Mouse (Mus musculus) liver, embryonic 12.5 days (tissue): ENCODE data around the gene Hist1h2ah. TPM values are rescaled to one million over a fixed set of nuclear protein-coding genes. Genes with fewer than 3 reads are reported as not detected.
A peak's percentile ranks its signal among the peaks of the same experiment; 100 is the strongest.

ENCODE experiments used
- ATAC-seq: fragments of 200-750 bp; cut with Nextera tagmentation; 2 replicates; pipeline ENCODE4 v1.8.0; 2017; ENCODE audit warnings: moderate number of reproducible peaks, mild to moderate bottlenecking, moderate library complexity
- H3K27ac ChIP-seq: fragments of 300-500 bp; sonication (generic); 2 replicates; pipeline ENCODE4 v1.5.1; 2016; ENCODE audit warnings: mild to moderate bottlenecking
- H3K27me3 ChIP-seq: fragments of 300-500 bp; sonication (generic); replicated peaks from 2 replicates; pipeline ENCODE4 v1.6.1; 2016; ENCODE audit warnings: mild to moderate bottlenecking, moderate library complexity
- H3K36me3 ChIP-seq: fragments of 300-500 bp; sonication (generic); 2 replicates; pipeline ENCODE4 v1.6.1; 2016; ENCODE audit warnings: mild to moderate bottlenecking, moderate library complexity
- H3K4me1 ChIP-seq: fragments of 300-500 bp; sonication (generic); 2 replicates; pipeline ENCODE4 v1.6.1; 2016
- H3K4me2 ChIP-seq: fragments of 300-500 bp; sonication (generic); 2 replicates; pipeline ENCODE4 v1.6.1; 2016; ENCODE audit warnings: mild to moderate bottlenecking, moderate library complexity
- H3K4me3 ChIP-seq: fragments of 300-500 bp; sonication (generic); 2 replicates; pipeline ENCODE4 v1.5.1; 2016; ENCODE audit warnings: mild to moderate bottlenecking, moderate library complexity
- H3K9ac ChIP-seq: fragments of 300-500 bp; sonication (generic); 2 replicates; pipeline ENCODE4 v1.6.1; 2016; ENCODE audit warnings: mild to moderate bottlenecking, moderate library complexity
- H3K9me3 ChIP-seq: fragments of 300-500 bp; sonication (generic); replicated peaks from 2 replicates; pipeline ENCODE4 v1.6.1; 2016; ENCODE audit warnings: mild to moderate bottlenecking, moderate library complexity
- WGBS: fragments of 180-500 bp; shearing (Covaris S2); methylation state at CpG from one replicate; pipeline ENCODE4 v1.1.7; 2016; ENCODE audit not compliant: insufficient replicate concordance; 5-methylcytosine and 5-hydroxymethylcytosine counted together
- polyA plus RNA-seq: library from polyadenylated mRNA; unstranded; fragments of >200 nt; fragmentation: Nextera tagmentation; extraction: Ambion mirVana; gene quantifications from 2 replicates; pipeline ENCODE4 v1.2.1, GENCODE M21; 2016

Hist1h2ah gene
- polyA plus RNA-seq, 1 experiment from 2014 or later: 9.3 TPM

DNA sequence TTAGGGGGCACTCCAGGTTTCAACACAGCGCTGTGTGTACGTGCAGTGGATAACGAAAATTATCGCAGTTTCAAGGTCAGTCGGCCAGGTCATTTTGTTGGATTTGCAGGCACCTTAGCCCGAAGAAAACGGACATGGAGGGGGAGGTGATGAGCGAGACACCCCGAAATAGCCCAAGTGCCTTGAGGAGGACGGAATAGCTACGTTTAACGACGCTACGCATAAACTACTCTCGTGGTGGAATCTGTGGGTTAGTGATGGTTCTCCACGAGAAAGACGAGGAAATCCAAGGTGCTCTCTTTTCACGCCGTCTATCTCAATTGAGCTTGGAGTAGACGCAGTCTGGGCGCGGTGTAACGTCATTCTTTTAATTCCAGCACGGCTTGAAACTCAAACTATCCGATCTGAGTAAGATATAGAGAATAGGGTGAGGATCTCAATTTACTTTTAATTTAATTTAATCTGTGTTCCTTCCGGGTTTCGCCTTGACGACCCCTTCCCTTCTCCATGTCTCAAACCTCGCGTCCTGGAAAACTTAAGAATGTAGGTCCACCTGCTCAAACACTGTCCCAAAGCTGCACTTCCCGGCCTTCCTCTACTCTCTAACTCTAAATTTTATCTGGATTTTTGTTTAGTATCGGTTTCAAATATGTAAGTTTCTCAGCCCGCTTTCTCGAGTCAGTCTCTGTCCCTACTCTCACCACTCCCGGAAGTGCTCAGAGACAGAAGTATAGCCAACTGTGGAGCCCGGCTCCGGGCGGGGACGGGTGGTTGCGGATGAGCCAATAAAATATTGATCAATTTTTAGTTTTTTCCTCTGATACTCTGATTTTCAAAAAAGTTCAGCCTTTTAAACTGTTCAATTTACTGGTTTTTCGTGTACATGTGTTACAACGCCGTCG, 15.2 kb downstream of the Hist1h2ah start:
- peak; percentile 72 for ATAC-seq
- Histone ChIP-seq H3K4me1 (peaks cover 22% of the 10 kb centered on the region), H3K36me3 (no peaks in the 10 kb centered on the region), H3K27me3 (peaks cover 4% of the 10 kb centered on the region; the same call in 1 of the 2 replicates), H3K9ac (peak overlapping the region; percentile 73), H3K9me3 (no peaks in the 10 kb centered on the region), H3K4me3 (peak overlapping the region; percentile 71), H3K4me2 (peak overlapping the region; percentile 76), H3K27ac (peak overlapping the region; percentile 75)
- WGBS: under 1% methylated on average over 44 of the region's 44 CpGs

DNA sequence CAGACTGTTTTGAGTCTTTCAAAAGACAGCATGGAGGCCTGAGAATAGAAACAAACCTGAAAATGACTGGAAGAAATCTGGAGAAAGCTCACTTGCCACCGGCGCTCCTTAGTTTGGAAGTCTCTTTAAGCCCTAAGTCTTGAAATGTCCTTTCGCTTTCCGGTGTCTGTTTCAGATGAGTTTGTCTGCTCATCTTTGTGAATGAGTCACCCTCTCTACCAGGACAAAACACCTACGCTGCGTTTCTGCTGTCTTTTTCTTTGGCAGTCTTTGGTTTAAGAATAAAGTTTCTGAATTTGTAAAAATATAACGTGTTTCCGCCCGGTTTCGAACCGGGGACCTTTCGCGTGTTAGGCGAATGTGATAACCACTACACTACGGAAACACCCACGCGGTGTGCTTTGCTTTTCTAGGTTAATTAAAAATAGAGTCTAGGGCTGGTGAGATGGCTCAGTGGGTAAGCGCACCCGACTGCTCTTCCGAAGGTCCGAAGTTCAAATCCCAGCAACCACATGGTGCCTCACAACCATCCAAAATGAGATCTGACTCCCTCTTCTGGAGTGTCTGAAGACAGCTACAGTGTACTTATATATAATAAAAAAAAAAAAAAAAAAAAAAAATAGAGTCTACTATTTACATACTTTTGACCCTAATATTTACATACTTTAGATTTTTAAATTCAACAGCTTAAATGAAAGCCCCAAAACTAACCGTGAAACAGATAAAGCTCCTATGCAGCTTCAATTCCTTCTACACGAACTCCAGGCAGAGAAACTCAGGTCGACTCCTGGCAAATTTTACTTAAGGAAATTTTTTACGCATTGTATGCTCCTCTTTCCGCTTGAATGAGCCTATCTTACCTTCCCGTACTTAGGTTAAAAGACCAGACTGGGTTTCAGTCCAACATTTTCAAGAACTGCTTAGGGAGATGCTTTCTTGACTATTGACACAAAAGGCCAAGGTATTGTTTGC, 19.6 kb downstream of the Hist1h2ah start:
- Histone ChIP-seq H3K4me1 (peaks cover 33% of the 10 kb centered on the region), H3K36me3 (no peaks in the 10 kb centered on the region), H3K27me3 (peaks cover 41% of the 10 kb centered on the region), H3K27ac (no peak overlapping the region), H3K9me3 (no peaks in the 10 kb centered on the region), H3K9ac (peak overlapping the region; percentile 19; the same call in 1 of the 2 replicates), H3K4me3 (peak overlapping the region; percentile 42), H3K4me2 (peak overlapping the region; percentile 60)
- 11% methylated on average over 27 of the region's 27 CpGs for WGBS
- ATAC-seq: peak; percentile 83

DNA sequence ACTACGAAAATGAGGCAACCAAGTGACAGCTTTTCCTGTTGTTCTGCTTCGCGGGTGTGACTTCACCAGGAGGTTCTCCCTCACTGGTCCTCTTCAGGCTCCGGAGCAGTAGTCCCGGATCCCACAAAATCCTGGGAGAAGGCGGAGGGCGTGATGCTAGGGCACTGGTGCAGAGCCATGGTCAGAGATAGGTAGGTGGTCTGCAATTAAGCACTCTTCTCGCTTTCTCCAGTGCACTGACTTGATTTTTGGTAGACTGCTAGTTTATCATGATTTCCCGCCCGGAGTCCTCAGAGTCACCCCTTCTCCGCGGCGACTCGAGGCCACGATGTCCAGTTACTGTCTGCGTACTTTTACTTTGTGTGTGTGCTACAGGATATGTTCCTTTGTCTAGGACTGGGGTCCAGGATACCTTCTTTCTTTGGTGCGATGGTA, 20.9 kb downstream of the Hist1h2ah start:
- H3K4me3 ChIP-seq: peak overlapping the region; percentile 42
- H3K27me3 ChIP-seq: peaks cover 55% of the 10 kb centered on the region
- peak overlapping the region; percentile 15; the same call in 1 of the 2 replicates for H3K9ac ChIP-seq
- WGBS: 9% methylated on average over 17 of the region's 17 CpGs
- no peaks in the 10 kb centered on the region for H3K9me3 ChIP-seq
- no peak for ATAC-seq
- no peak overlapping the region for H3K27ac ChIP-seq
- no peaks in the 10 kb centered on the region for H3K36me3 ChIP-seq
- H3K4me1 ChIP-seq: peaks cover 27% of the 10 kb centered on the region
- H3K4me2 ChIP-seq: peak overlapping the region; percentile 60

DNA sequence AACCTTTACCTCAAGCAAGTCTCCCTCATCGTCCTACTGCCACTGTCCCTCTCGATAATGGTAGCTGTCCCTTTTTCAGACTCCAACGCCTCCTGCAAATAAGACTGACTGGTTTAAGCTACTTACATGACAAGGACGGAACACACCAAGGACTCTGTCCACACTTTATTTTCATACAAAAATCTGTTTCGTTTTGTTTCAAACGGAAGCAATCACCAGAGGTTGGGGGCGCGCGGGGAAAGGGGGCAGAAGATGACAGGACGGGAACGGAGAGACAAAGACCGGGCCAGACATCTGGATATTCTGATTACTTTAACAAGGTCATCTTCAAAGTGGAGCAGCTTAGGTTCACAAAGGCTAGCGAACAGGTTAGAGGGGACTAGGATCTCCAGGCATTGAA, 21.7 kb downstream of the Hist1h2ah start:
- H3K9me3 ChIP-seq: no peaks in the 10 kb centered on the region
- H3K27ac ChIP-seq: no peak overlapping the region
- H3K4me3 ChIP-seq: peak overlapping the region; percentile 42
- peaks cover 26% of the 10 kb centered on the region for H3K4me1 ChIP-seq
- H3K36me3 ChIP-seq: no peaks in the 10 kb centered on the region
- 0 out of 2 replicates have a peak overlapping the region, but pooled peaks have one; percentile 25 for H3K9ac ChIP-seq
- no peak for ATAC-seq
- H3K27me3 ChIP-seq: peaks cover 62% of the 10 kb centered on the region
- H3K4me2 ChIP-seq: peak overlapping the region; percentile 60
- WGBS: 19% methylated on average over 13 of the region's 13 CpGs

DNA sequence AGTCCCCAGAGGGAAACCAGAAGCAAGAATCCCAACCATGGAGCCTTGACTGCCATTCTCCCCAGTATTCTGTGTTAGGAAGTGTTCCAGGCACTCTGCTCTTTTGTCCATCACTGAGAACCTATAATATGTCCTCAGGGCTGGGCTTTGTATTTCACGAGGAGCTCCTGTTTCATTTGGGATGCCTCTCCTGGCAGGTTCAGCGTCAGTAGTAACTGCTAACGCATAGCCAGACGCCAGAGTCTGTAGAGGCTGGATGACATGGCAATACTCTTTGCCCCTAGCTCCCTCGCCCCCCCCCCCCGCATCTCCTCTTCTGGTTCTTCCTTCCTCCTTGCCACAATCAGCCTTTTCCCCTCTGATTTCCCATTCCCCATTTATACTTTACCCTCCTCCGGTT, 25.7 kb downstream of the Hist1h2ah start, which contains the start of gene Prss16:
Gene Prss16 (minus strand): TSS at position 101 of the 400 bp plus-strand sequence.
- H3K9me3 ChIP-seq: no peaks in the 10 kb centered on the region

DNA sequence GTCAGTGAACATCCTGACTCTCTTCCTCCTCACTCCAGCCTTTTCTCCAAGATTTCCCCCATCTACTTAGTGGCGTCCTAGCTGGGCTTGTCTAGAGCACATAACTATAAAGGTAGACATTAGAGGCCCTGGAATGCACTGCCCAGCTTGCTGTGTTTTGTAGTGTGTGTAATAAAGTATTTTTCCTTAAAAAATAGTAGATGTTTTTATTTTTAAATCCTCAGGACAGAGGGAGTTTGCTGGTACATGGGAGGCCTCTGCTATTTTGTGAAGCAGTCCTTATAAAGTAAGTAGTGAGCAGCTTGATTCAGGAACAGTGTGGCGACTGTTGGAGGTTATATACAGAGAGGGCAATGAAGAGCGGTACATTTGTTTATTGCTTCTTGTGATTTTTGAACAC, 26.7 kb downstream of the Hist1h2ah start:
- ATAC-seq: no peak
- H3K4me3 ChIP-seq: no peak overlapping the region
- H3K4me2 ChIP-seq: no peak overlapping the region
- H3K27me3 ChIP-seq: peaks cover 95% of the 10 kb centered on the region
- H3K4me1 ChIP-seq: peaks cover 26% of the 10 kb centered on the region
- H3K9ac ChIP-seq: no peak overlapping the region
- no peaks in the 10 kb centered on the region for H3K36me3 ChIP-seq
- no peak overlapping the region for H3K27ac ChIP-seq
- no peaks in the 10 kb centered on the region for H3K9me3 ChIP-seq
- 63% methylated on average over 3 of the region's 3 CpGs for WGBS

More for the DNA sequence above, 25.7 kb downstream of the Hist1h2ah start, which contains the start of gene Prss16:
- H3K9ac ChIP-seq: no peak within 1 kb of the TSS
- no peak for ATAC-seq
- no peak within 1 kb of the TSS for H3K4me2 ChIP-seq
- peaks cover 35% of the 10 kb centered on the region for H3K4me1 ChIP-seq
- 25% methylated on average over 7 of the region's 7 CpGs for WGBS
- H3K27me3 ChIP-seq: peaks cover 95% of the 10 kb centered on the region
- no peak within 1 kb of the TSS for H3K27ac ChIP-seq
- H3K4me3 ChIP-seq: no peak within 1 kb of the TSS
- H3K36me3 ChIP-seq: no peaks in the 10 kb centered on the region

DNA sequence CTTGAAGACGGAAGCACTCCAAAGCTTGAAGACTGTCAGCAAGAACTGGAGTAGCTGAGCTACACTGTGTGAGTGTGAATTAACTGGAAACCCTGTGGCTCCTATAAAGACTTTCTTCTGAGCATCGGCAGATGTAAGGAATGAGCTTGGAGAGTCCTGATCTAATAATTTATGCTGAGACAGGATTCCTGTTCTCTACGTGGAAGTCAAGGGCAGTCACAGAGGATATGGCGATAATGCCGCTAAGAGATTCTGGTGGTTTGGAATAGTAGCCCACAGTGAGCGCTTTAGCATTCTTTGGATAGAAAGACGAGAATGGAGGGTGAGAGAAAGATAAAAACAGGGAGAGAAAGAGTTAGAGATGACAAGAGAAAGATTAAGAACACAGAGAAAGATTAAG, 27.5 kb downstream of the Hist1h2ah start:
- WGBS: 49% methylated on average over 7 of the region's 7 CpGs
- H3K4me3 ChIP-seq: no peak overlapping the region
- H3K27ac ChIP-seq: no peak overlapping the region
- no peak overlapping the region for H3K4me2 ChIP-seq
- H3K9me3 ChIP-seq: no peaks in the 10 kb centered on the region
- H3K27me3 ChIP-seq: peaks cover 97% of the 10 kb centered on the region
- no peaks in the 10 kb centered on the region for H3K36me3 ChIP-seq
- H3K4me1 ChIP-seq: peaks cover 24% of the 10 kb centered on the region
- no peak for ATAC-seq
- no peak overlapping the region for H3K9ac ChIP-seq

DNA sequence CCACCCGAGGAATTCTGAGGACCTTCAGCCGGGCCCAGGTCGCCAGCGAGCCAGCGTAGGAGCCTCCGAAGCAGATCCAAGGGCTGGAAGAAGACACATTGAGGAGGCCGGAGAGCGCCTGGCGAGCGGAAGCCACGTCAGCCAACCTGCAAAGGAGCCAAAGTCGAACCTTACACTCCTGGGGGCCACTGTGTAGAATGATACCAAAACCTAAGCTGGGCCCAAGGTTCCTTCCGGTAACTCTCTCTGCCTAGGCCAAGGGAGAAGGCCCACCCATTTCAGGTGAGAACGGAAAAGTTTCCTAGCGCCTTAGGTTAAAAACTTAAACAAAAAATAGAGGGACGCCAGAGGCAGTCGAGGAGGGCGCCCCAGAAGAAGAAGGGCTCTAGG, 28.3 kb downstream of the Hist1h2ah start:
- H3K4me1 ChIP-seq: peaks cover 24% of the 10 kb centered on the region
- H3K9me3 ChIP-seq: no peaks in the 10 kb centered on the region
- 7% methylated on average over 18 of the region's 18 CpGs for WGBS
- H3K9ac ChIP-seq: peak overlapping the region; percentile 55; the same call in 1 of the 2 replicates
- H3K4me2 ChIP-seq: peak overlapping the region; percentile 88
- H3K4me3 ChIP-seq: peak overlapping the region; percentile 64
- peaks cover 97% of the 10 kb centered on the region for H3K27me3 ChIP-seq
- H3K36me3 ChIP-seq: no peaks in the 10 kb centered on the region
- no peak overlapping the region for H3K27ac ChIP-seq
- ATAC-seq: 0 out of 2 replicates have a peak, but pooled peaks have one; percentile 1

DNA sequence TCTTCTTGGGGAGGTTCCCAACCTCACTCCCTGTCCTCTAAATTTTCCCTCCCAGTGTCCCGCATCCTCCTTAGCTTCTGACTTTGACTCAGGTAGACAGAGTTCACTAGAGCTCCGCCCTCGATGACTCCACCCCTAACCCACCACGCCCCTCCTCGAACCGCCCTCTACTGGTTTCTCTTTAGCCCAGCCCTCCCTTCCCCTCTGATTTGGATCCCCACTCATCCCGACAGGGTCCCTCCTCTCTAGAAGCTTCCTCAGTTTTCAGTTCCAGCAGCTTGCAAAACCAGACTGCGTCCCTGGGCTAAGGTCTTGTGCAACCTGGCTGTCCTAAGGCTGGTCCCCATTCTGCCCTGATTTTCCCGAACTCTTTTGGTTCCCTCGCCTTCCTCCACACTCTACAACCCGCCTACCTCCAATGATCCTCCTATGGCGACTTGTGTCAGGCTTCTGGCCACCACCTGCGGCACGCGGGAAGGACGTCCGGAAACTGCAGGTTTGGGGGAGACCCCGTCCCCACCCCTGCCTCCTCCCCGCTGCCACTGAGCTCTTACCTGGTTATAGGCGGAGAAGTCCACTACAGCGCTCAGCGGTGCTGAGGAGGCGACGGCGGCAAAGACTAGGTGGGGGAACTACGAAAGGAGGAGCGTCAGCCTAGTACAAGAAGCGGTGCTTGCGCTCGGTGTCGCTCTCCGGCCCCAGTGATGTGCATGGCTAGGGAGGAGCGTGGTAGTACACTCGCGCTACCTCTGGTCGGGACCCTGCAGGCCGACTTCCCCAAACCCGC, 28.8 kb downstream of the Hist1h2ah start:
- ATAC-seq: peak; percentile 81
- Histone ChIP-seq H3K4me2 (peak overlapping the region; percentile 88), H3K27ac (no peak overlapping the region), H3K9ac (peak overlapping the region; percentile 55), H3K9me3 (no peaks in the 10 kb centered on the region), H3K4me1 (peaks cover 24% of the 10 kb centered on the region), H3K27me3 (peaks cover 99% of the 10 kb centered on the region), H3K36me3 (no peaks in the 10 kb centered on the region), H3K4me3 (peak overlapping the region; percentile 64)
- WGBS: 1% methylated on average over 38 of the region's 38 CpGs

DNA sequence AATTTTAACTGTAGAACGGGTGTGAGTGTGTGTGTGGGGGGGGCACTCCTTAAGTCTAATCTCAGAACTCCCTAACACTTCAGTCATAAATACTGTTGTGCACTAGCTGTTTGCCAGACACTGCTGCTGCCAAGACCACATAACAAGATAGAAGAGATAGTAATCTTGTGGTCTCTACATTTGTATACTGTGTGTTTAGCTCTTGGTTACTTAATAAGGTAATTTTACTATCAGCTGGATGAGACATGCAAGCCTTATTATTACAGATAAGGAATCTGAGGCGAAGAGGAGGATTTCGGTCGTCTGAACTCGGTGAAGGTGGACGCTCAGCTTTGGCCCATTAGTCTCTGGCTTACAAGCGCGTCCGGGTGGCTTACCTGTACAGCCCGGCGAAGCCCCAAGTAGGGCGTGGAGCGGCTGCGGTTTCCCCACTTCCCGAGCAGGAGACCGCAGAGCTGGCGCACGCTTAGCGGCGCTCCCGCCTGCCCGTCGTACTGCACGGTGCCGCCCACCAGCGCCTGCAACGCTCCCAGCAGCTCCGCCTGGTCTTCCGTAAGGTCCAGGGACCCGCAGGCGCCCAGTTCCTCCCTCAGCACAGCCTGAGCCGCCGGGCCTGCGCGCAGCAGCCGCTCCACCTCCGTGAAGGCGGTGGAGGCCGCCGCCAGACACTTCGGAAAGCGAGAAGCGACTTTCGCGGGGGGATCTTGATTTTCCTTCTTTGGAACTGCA, 29.6 kb downstream of the Hist1h2ah start:
- no peaks in the 10 kb centered on the region for H3K36me3 ChIP-seq
- peak; percentile 76 for ATAC-seq
- peak overlapping the region; percentile 55 for H3K9ac ChIP-seq
- no peak overlapping the region for H3K27ac ChIP-seq
- H3K4me1 ChIP-seq: peaks cover 24% of the 10 kb centered on the region
- peak overlapping the region; percentile 64 for H3K4me3 ChIP-seq
- no peaks in the 10 kb centered on the region for H3K9me3 ChIP-seq
- peak overlapping the region; percentile 88 for H3K4me2 ChIP-seq
- peaks cover 100% of the 10 kb centered on the region for H3K27me3 ChIP-seq
- under 1% methylated on average over 44 of the region's 45 CpGs for WGBS
